Comparison of ENCODE assay signal across 27 mouse cellular contexts in the genomic region with DNA sequence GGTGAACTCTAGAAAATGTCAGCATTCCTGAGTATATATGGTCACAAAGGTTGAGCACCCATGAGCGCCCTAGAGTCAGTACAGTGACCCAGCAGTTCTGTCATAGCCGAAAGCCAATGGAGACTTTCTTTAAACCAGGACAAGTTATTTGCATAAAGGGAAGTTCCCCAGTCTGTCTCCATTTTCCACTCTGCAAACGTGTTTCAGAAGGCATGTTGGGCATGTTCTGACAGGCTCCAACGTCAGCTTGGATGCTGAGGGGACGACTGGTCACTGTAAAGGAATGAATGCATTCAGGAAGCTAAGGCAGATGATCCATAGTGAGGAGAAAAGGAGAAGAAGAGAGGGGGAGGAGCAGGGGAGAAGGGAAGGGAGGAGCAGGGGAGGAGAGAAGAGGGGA. TPM values are rescaled to one million over a fixed set of nuclear protein-coding genes. Genes with fewer than 3 reads are reported as not detected.
"Had no signal": no experiment of that assay in that cellular context is flagged by ENCODE, and none has a peak within 500 bp of the region (broad histone marks: within the 10 kb centered on the region; RNA-seq: fewer than 3 reads in every experiment).

No protein-coding gene starts in this region.

- H3K9me3 ChIP-seq: kidney, embryonic 15.5 days; limb, embryonic 12.5 days; limb, embryonic 15.5 days; midbrain, embryonic 12.5 days; midbrain, embryonic 15.5 days; neural tube, embryonic 12.5 days; neural tube, embryonic 15.5 days; stomach, embryonic 15.5 days had no signal

- H3K4me2 ChIP-seq: kidney, embryonic 15.5 days; limb, embryonic 12.5 days; limb, embryonic 15.5 days; liver, embryonic 11.5 days; lung, embryonic 14.5 days; midbrain, embryonic 12.5 days; midbrain, embryonic 15.5 days; neural tube, embryonic 12.5 days; neural tube, embryonic 15.5 days; stomach, embryonic 15.5 days had no signal

- H3K4me1 ChIP-seq: kidney, embryonic 15.5 days; limb, embryonic 15.5 days; midbrain, embryonic 12.5 days; stomach, embryonic 15.5 days had no signal

- DNase-seq: kidney, adult 8-10 months; kidney, postnatal 10 days; kidney, postnatal 36 days; left cerebral cortex, postnatal 4 days; liver, postnatal 0 days; lung, embryonic 14.5 days; right cerebral cortex, postnatal 25 days; spleen, adult 18-20 months; thymus, adult 18-20 months; thymus, postnatal 4 days had no signal

- H3K27me3 ChIP-seq: kidney, embryonic 15.5 days; limb, embryonic 12.5 days; limb, embryonic 15.5 days; midbrain, embryonic 12.5 days; midbrain, embryonic 15.5 days; neural tube, embryonic 12.5 days; neural tube, embryonic 15.5 days; stomach, embryonic 15.5 days had no signal

- H3K4me3 ChIP-seq: kidney, embryonic 15.5 days; limb, embryonic 12.5 days; limb, embryonic 15.5 days; midbrain, embryonic 12.5 days; midbrain, embryonic 15.5 days; neural tube, embryonic 12.5 days; neural tube, embryonic 15.5 days; stomach, embryonic 15.5 days had no signal

- H3K27ac ChIP-seq: kidney, embryonic 15.5 days; limb, embryonic 12.5 days; limb, embryonic 15.5 days; liver, embryonic 14.5 days; macrophage; midbrain, embryonic 12.5 days; midbrain, embryonic 15.5 days; neural tube, embryonic 12.5 days; neural tube, embryonic 15.5 days; stomach, embryonic 15.5 days had no signal

- H3K36me3 ChIP-seq: kidney, embryonic 15.5 days; limb, embryonic 12.5 days; limb, embryonic 15.5 days; midbrain, embryonic 12.5 days; midbrain, embryonic 15.5 days; neural tube, embryonic 12.5 days; neural tube, embryonic 15.5 days; stomach, embryonic 15.5 days had no signal

- ATAC-seq: liver, postnatal 0 days; lung, postnatal 0 days; midbrain, embryonic 15.5 days had no signal

- H3K9ac ChIP-seq: kidney, embryonic 15.5 days; limb, embryonic 12.5 days; limb, embryonic 15.5 days; liver, embryonic 14.5 days; liver, postnatal 0 days; lung, embryonic 14.5 days; midbrain, embryonic 12.5 days; midbrain, embryonic 15.5 days; neural tube, embryonic 12.5 days; neural tube, embryonic 15.5 days; stomach, embryonic 15.5 days had no signal

RNA-seq across cellular contexts. Expression of gene Ankk1, which starts 0.7 kb away (rescaled TPM):
- total RNA-seq: layer of hippocampus, adult 8-10 months; layer of hippocampus, postnatal 14 days; left cerebral cortex, adult 8-10 months; left cerebral cortex, postnatal 14 days; left cerebral cortex, postnatal 4 days; megakaryocyte, adult 5-6 weeks had no signal
- polyA plus RNA-seq: kidney, embryonic 15.5 days; limb, embryonic 12.5 days; limb, embryonic 15.5 days; liver, embryonic 11.5 days; liver, embryonic 14.5 days; liver, postnatal 0 days; lung, embryonic 14.5 days; macrophage; midbrain, embryonic 12.5 days; midbrain, embryonic 15.5 days; neural tube, embryonic 12.5 days; neural tube, embryonic 15.5 days had no signal
